Mouse (Mus musculus): ENCODE data around the gene Sergef.

GRCm38 (mm10) chr7:46536456-46537097 is 103.0 kb downstream of the Sergef start:
- no peak for TF ChIP-seq CTCF (IDR thresholded peaks at IDR 0.05; ENCODE audit: low read depth, low read length)
- no peak for TF ChIP-seq POLR2A (IDR thresholded peaks at IDR 0.05; ENCODE audit: extremely low read depth, insufficient read depth, low read length)

Measured in liver, adult 2 months (tissue).